Mouse (Mus musculus): ENCODE results near the gene Vps25.

Gene Vps25

DNA sequence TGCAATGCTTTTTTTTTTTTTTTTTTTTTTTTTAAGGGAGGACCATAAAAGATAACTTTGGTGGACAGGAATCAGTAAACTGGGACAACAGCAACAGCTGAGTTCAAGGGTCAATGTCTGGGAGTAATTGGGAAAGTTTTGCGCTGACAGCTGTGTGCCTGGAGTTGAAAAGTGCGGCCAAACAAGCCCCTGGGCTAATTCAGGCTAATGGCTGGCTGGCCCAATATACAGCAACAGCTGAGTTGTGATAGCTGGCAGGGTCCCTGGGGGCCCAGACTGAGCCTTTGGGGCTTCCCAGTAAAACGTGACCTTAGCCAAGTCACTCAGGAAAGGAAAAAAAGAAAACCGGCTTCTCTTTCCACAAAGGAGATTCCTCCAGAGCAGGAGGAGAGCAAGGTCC lies 8.4 kb upstream of the Vps25 start:
- no peak for DNase-seq (ENCODE audit: low spot score)

DNA sequence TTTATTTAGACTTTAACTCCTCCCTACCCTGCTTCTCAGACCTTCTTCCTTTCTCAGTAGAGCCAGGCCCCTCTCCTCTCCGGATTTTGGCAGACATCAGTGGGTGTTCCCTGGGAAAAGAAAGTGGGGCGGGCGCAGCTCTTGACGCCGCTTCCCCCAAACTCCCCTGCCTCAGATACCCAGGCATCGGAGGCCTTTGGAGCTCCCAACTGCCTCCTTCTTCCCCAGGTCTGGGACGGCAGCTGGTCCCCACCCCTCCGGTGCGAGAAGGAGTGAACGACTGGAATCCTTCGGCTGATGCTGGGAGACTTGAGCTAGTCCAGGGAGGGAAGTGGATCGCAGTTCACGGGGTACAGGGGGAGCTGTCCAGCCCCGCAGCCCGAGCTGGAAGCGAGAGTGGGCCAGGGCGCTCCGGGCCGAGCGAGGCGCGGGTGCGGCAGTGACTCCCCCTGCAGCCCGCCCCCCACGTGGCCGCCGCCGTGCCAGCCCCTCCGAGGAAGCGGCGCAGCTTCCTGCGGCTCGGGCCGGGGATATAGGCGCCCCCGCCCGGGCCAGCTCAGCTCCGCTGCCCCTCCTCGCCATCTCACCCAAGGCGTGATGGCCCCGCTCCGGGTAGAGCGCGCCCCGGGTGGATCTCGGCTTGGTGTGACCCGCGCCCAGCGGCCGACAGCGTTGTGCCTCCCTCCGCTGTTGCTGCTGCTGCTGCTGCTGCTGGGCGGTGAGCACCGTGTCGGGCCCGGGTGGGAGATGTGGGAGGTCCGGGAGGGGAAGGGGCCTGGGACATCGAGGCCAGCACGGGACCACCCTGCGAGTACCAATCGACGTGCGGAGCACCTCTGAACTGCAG lies 7.4 kb upstream of the Vps25 start, which contains the start of gene Ramp2:
TSS of gene Ramp2 (plus strand) at position 174 of the 847 bp plus-strand sequence.
- peak; percentile 44 for DNase-seq (ENCODE audit: low spot score)

DNA sequence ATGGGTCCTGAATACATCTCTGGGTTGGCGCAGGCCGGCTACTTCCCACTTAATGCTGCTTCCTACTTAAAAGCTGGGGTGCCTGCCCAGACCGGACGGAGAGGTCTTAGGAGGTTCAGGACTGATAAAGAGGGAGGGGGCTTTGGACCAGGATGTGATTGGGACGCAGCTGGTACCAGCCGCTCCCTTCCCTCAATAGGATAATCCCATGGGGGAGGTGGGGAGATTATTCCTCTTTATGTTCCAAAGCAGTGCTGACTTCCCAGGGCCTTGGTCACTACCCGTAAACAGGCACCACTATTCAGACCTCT lies 6.8 kb upstream of the Vps25 start:
- DNase-seq (ENCODE audit: low spot score) = no peak

DNA sequence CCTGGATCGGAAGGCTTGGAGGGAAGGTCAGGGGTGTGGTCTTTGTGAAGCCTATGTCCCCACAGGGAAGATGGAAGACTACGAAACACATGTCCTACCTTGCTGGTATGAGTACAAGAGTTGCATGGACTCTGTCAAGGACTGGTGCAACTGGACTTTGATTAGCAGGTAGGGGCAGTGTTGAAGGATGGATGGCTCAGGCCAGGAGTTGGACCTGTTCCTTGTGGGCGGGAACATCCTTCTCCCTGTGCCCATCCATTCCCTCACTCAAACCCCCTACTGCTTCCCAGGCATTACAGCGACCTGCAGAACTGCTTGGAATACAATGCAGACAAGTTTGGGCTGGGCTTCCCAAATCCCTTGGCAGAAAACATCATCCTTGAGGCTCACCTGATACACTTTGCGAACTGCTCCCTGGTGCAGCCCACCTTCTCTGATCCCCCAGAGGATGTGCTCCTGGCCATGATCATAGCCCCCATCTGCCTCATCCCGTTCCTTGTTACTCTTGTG lies 5.9 kb upstream of the Vps25 start:
- no peak for DNase-seq (ENCODE audit: low spot score)

DNA sequence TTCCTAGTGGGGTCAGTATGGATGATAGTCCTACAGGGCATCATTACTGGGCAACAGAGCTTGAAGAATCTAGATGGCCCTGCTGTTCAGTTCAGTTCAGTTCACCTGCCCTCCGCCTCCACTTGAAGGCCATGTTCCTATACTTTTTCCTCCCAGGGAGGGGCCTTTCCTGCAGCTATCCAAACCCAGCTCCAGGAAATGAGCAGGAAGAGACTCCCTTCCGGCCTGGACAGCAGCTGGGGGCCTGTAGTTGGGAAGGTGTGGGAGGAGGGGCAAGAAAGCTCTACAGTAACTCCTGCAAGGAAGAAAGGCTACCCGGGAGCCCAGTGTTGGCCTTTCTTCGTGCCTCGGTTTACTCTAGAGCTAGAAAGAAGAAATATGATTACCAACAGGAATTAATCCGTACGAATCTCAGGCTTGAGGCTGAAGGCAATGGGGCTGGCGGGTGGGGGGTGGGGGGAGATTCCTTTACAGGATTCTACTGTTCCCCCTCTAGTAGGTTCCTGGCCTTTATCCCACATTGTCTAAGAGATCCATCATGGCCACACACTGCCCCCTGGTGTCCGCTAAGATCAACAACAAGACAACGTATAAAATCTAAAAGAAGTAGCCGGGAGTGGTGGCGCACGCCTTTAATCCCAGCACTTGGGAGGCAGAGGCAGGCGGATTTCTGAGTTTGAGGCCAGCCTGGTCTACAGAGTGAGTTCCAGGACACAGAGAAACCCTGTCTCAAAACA lies 5.1 kb upstream of the Vps25 start:
- DNase-seq (ENCODE audit: low spot score) = peak; percentile 48

DNA sequence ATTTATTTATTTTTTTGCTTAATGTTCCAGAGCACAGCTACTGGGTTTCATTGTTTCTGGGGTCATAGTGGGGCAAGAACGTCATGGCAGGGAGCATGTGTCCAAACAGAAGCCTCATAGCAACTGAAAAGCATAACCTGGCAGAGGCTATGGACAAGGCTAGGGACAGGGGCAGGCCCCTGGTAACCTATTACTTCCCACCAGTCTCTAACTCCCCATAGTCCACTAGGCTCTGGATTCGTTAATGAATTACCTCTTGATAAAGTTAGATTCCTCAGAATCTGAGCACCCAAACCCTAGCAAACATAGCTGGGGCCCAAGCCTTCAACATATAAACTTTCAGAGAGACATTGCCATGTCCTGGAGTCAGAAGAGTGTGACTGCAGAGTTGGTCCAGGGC lies 2.5 kb upstream of the Vps25 start:
- DNase-seq (ENCODE audit: low spot score) = no peak

DNA sequence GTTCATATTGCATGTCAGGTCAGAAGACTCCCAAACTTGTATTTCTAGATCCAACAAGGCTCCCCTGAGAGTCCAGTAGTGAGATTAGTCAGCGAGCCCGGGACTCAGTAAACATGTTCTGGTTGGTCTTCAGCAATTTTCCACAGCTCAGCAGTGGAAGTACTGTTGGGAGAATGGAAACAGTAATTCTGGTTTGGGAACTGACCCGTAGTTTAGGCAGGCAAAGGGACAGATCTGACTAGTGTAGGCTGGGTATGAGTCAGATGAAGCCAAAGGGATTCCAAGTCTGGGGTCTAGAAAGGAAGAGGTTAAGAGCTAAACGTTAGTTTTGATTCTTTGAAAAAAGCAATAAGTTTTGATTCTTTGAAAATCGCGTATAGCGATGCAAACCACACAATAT lies 566 bp upstream of the Vps25 start:
- no peak for DNase-seq (ENCODE audit: low spot score)

DNA sequence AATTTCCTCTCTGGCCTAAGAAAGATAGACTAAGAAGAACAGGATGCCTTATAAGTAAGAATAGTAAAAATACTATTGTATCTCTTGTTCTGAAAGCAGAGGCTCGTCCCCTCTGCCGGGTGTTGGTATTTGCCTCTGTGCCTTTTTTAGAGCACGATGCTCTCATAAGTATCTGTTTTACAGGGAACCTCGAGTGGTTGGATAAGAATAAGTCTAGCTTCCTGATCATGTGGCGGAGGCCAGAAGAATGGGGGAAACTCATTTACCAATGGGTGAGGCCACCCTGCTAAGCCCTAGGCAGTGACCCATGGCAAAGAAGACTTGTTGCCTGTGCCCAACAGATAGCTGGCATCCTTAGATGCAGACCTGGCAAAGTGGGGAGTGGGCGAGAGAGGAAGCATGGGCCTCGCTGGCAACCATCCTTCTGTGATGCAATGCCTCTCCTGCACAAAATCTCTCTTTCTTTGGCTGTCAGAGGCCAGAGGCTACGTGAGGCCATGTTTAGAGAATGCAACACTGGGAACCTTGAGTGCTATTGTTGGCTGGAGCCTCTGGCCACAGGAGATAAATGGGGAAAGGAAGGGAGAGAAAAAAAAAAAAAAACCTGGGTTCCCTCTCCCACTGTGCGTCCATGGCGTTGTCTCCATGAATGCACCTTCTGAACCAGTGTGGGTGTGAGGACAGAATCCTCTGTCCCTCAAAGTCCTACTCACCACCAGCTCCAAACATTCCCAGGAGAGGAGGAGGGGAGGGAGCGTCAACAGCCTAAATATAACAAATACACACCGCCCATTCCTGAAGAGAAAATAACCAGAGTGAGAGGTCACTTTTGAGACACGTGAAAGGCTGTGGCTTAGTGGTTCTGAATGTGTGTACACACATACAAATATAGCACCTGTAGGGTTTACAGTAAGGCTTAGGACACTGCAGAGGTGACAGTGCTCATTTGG lies 2.6 kb downstream of the Vps25 start:
- no peak for DNase-seq (ENCODE audit: low spot score)

DNA sequence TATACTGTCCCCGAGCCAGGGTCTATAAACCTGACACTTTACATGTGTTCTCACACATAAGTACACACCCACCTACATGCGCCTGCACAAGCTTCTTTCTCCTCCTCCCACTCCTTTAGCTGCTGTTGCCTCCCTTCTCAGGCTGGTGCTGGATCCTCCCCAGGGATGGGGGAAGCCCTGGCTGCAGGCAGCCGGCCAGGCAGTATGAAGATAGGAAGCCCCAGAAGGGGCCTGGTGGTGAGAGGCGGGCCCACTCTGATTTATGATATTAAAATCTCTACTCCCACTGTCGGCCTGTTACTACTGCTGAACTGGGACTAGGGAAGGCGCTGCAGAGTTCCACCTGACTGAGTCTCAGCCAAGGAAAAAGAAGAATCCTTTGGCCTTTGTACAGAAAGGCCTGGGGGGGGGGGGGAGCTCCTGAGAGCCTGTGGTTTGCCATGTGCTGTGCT lies 5.8 kb downstream of the Vps25 start:
- DNase-seq (ENCODE audit: low spot score) = no peak

DNA sequence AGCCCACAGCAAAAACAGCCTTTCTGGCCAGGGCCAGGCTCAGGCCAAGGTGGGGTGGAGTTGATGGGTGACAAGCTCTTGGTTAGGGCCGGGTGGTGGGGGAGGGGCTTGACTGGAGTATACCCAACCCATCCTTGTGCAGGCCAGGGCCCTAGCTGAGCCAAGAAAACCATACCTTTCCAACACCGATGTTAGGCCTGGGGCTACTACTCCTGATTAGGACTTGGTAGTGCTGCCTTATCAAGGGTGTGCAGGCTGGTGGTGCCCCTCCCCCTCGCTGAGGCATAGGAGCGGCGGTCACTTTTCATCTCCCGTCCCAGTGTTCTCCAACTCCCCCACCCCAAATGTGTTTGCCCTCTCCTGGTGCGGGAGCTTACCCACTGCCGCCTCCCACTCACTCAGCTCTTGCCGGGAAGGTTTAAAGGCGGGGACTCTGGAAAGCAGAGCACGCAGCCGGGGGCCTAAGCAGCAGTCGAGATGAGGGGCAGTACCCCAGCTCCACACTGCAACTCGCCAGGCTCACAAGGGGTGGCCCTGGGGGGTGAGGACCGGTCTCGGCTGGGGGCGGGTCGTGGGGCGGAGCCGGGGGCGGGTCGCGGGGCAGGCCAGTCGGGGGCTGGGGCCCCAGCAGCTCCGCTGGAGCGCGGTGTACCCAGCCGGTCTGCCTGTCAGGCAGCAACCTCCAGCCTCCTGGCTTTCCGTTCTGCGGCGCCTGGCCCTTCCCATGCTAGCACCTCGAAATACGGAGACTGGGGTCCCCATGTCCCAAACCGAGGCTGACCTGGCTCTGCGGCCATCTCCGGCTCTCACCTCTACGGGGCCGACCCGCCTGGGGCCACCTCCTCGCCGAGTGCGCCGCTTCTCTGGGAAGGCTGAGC lies 6.7 kb downstream of the Vps25 start, which contains the start of gene Wnk4:
TSS of gene Wnk4 (plus strand) at position 620 of the 878 bp plus-strand sequence.
- DNase-seq (ENCODE audit: low spot score) = peak; percentile 58

DNA sequence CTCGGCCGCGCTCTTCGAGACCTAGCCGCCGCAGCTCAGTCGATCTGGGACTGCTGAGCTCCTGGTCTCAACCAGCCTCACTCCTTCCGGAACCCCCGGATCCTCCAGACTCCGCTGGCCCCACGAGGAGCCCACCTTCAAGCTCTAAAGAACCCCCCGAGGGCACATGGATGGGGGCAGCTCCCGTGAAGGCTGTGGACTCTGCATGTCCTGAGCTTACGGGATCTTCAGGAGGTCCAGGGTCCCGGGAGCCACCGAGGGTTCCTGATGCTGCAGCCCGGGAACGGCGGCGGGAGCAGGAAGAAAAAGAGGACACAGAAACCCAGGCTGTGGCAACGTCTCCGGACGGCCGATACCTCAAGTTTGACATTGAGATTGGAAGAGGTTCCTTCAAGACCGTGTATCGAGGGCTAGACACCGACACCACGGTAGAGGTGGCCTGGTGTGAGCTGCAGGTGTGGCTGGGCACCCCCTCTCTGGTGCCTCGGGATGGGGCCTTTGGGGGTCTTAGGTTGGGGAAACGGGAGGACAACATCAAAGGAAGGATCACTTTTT lies 7.4 kb downstream of the Vps25 start:
- no peak for DNase-seq (ENCODE audit: low spot score)

DNA sequence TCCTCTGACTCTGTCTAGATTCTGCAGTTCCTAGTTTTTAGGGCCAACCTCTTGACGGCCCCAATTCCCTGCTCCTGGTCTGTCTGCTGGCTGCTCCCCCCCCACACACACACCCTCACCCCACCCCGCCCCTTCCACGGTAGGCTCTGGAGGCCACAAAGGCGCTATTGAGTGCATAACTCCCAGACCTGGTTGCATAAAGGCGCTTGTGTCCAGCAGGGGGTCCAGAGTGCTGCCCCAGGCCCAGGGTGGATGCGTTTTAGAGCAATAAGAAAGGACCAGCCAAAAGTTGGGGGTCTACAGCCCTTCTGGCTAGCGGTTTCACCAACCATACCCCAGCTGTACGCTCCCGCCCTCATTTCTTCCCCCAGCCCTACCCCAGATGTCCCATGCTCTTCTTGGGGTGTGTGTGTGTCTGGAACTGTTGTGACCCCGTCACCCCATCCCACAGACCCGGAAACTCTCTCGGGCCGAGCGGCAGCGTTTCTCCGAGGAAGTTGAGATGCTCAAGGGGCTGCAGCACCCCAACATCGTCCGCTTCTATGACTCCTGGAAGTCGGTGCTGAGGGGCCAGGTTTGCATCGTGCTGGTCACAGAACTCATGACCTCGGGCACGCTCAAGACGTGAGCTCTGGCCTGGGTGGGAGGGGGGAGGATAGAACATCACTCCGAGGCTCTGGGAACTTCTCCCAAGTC lies 8.9 kb downstream of the Vps25 start:
- DNase-seq (ENCODE audit: low spot score) = no peak

DNA sequence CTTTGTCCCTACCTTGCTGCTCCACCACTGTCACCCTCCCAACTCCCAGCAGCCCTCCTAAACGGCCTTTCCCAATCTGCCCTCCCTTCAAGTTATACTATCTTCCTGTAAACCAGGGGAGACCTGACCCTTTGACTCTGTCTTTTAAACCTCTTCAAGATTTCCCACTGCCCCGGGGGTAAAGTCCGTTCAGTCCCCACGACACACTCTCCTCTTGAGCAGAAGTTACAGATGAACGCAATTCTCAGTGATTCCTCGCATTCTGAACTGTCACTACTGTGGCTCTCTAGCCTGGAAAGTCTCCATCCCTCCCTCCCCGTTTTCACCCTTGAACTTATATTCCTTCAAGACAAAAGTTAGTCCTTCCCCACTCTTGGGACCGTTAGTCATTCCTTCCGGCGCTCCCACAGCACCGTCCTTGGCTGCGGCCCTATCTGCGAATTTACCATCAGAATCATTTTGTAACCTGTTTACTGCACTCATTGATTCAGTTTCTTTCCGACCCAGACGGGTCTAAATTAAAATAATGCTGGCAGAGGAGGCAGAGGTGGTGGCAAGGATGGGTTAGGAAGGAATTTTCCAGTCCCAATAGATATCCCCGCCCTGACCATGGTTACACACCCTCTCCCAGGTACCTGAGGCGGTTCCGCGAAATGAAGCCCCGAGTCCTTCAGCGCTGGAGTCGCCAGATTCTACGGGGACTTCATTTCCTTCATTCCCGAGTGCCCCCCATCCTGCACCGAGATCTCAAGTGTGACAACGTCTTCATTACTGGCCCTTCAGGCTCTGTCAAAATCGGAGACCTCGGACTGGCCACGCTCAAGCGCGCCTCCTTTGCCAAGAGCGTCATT lies 9.9 kb downstream of the Vps25 start:
- DNase-seq (ENCODE audit: low spot score) = no peak

DNA sequence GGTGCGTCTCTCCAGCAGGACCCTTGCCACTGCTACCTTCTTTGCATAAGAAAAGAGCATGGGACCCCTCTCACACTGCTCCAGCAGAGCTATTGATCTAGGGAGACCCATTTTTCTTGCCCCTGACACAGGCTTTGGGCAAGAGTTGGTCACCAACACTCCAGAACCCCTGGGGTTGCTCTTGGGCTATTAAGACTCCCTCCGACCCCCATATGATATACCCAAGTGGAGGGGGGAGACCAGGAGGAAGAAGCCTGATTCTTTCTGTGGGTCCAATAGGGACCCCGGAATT lies 10.4 kb downstream of the Vps25 start:
- DNase-seq (ENCODE audit: low spot score) = no peak

DNA sequence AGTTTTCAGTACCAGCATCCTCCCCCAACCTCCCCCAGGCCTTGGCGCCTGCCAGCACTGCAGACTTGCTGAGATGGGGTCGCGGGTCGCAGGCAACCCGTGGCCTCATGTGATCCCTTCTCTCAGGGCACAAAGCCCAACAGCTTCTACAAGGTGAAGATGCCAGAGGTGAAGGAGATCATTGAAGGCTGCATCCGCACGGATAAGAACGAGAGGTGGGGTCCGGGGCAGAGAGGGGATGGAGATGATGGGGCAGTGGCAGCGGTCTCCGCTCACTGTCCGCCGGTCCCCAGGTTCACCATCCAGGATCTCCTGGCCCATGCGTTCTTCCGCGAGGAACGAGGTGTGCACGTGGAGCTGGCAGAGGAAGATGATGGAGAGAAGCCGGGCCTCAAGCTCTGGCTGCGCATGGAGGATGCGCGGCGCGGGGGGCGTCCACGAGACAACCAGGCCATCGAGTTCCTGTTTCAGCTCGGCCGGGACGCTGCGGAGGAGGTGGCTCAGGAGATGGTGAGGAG lies 11.5 kb downstream of the Vps25 start:
- no peak for DNase-seq (ENCODE audit: low spot score)

DNA sequence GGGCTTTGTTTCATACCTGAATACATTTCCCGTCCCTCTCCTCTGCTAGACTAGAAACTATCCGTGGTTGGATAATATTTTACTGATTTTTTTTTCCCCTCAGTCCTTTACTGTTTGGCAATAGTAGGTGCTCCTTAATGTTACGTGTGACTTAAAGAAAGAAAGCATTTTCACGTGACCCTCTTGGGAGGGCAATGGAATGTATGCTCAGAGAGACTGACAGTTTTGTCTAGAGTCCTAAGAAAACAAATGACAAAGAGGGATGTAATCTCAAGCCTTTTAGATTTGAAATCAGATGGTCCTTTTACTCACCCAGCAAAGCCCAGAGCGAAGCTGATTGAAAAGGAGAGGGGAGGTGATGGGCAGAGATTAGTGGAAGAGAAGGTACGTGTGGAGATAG lies 12.4 kb downstream of the Vps25 start:
- no peak for DNase-seq (ENCODE audit: low spot score)

DNA sequence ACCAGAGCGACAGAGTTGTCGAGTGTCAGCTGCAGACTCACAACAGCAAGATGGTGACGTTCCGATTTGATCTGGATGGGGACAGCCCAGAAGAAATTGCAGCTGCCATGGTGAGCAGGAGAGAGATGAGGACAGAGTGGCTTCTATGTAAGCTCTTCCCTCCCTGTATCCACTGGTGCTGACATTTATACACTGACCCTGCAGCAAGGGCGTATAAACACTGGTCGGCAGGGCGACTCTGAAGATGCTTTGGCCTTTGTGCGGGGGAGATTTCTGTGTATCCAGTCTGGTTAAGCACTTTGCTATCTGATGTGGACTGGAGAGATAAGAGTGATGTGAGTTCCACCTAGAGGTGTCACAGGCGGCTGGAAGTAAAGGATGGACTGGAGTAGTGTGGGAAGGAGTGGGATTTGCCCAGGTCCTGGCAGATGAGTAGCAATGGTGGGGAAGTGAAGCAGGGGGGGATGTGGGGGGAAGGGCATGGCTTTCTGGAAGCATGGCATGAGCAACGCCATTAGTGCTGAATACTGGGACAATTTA lies 16.1 kb downstream of the Vps25 start:
- DNase-seq (ENCODE audit: low spot score) = no peak

DNA sequence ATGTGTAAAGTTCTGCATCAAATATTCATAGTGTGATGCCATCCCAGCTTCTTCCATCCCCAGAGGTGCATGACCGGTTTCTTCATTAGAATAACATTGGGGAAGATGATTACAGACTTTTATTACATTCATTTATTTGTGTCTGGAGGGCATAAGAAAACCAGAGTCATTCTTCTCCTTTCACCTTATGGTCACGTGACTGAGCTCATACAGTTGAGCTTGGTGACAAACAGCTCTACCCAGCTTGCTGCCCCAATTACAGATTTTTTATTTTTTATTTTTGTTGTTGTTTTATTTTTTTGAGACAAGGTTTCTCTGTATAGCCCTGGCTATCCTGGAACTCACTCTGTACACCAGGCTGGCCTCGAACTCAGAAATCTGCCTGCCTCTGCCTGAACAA lies 18.9 kb downstream of the Vps25 start:
- DNase-seq (ENCODE audit: low spot score) = no peak

DNA sequence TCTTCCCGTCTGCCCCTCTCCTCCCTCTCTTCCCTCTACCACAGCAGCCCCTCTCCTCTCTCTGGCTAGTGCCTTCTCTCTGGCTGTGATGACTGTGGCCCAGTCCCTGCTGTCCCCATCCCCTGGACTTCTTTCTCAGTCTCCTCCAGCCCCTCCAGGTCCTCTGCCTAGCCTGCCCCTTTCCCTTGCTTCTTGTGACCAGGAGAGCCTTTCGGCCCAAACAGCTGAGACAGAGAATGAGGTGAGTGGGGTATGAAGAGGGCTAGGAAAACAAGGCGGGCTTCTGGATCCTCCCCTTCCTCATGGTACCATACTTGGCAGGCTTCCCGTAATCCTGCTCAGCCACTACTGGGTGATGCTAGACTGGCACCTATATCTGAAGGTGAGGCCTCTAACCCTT lies 21.8 kb downstream of the Vps25 start:
- DNase-seq (ENCODE audit: low spot score) = no peak

Data from urinary bladder, postnatal 25 days (tissue).